Mouse (Mus musculus) bone marrow macrophage, adult 2 months (primary cell): ENCODE measurements around the gene Vtn.

Source experiments
- CTCF ChIP-seq: IDR thresholded peaks from 2 replicates; pipeline ENCODE4 v1.5.1; 2012; ENCODE audit warnings: low read depth, mild to moderate bottlenecking, low read length, moderate library complexity
- POLR2A ChIP-seq: IDR thresholded peaks from 2 replicates; pipeline ENCODE4 v1.6.1; 2012; ENCODE audit warnings: mild to moderate bottlenecking, low read depth, low read length, borderline replicate concordance

DNA sequence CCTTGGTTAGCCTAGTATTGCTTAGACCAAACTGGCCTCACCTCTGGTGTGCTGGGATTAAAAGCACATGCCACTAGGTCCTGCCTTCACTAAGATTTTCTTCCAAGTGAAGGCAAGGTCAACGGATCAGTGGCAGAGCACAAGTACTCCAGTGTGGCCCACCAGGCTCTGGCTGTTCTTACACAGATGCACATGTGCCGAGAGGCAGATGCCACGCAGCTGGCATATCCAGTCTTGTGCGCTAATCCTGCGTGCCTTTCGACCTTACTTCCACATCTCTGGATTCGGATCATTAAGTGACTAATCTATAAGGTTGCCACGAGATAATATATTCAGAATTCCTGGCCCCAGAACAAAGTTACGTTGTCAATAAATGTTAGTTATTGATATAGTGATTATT lies 33.8 kb upstream of the Vtn start:
- TF ChIP-seq POLR2A (no peak), CTCF (no peak)
